Mouse (Mus musculus) urinary bladder, postnatal 36 days (tissue): ENCODE measurements around the gene Gm20388.
"Not testable (repeated sequence)": the region's sequence is repeated elsewhere in the genome, so short reads cannot be mapped to it uniquely, and the experiment has no call there.

Source experiments
- DNase-seq, 2 experiments: peaks; one replicate each; pipeline ENCODE4 v3.0.0; 2022; ENCODE audit warnings: low spot score in 2 of 2, mixed read lengths in 1 of 2

Gene Gm20388

GRCm38 (mm10) chr8:121145457-121146134 is 1235.0 kb downstream of the Gm20388 start:
- DNase-seq: not testable (repeated sequence)

GRCm38 (mm10) chr8:121148573-121149083 is 1238.0 kb downstream of the Gm20388 start:
- DNase-seq: no peak

GRCm38 (mm10) chr8:121152394-121152793 is 1241.8 kb downstream of the Gm20388 start:
- DNase-seq: no peak

- no peak for DNase-seq
These were observed 1246.4 kb downstream of the Gm20388 start for GRCm38 (mm10) chr8:121156990-121157491.

GRCm38 (mm10) chr8:121158812-121159211 is 1248.2 kb downstream of the Gm20388 start:
- DNase-seq: no peak

GRCm38 (mm10) chr8:121161437-121161836 is 1250.8 kb downstream of the Gm20388 start:
- no peak for DNase-seq

DNA sequence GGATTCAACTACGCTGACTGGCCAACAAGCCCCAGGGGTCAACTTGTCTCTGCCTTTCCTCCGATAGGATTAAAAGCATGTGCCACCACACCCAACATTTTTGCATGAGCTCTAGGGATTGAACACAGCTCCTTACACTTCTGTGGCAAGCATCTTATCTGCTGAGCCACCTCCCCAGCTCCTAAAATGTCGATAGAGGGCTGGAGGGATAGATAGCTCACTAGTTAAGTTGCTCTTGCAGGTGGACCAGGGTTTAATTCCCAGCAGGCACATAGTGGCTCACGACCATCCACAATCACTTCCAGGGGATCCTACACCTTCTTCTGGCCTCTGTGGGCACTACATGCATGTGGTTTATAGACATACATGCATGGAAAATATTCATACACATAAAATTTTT is 1251.8 kb downstream of the Gm20388 start:
- DNase-seq: no peak

DNA sequence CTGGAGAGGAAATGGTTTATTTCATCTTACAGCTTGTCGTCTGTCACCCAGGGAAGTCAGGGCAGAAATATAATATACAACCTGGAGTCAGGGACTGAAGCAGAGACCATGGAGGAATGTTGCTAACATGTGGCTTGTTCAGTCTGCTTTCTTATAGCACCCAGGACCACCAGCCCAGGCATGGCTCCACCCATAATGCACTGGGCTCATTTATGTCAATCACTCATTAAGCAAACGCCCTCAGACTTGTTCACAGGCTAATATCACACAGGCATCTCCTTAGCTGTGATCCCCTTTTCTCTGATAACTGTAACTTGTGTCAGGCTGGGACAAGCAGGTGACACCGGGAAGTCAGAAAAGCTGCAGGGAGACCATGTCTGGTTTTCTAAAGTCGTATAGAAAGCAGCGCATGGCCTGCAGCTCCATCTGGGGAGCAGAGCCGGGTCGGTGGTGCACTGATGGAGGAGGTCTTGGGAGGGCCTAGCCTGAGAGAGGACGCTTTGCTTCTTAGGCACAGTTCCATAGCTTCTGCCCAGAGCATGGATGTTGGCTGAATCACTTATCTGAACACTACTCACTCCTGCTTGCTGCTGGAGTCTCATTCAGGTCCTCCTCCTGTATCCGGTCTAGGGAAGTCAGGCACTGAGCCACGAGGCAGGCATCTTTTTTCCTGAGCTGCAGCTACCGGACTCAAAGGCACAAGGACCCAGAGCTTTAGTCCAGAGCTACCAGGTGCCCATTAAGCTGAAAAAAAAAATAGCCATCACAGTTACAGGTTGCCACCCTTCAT is 1252.5 kb downstream of the Gm20388 start:
- DNase-seq: no peak

DNA sequence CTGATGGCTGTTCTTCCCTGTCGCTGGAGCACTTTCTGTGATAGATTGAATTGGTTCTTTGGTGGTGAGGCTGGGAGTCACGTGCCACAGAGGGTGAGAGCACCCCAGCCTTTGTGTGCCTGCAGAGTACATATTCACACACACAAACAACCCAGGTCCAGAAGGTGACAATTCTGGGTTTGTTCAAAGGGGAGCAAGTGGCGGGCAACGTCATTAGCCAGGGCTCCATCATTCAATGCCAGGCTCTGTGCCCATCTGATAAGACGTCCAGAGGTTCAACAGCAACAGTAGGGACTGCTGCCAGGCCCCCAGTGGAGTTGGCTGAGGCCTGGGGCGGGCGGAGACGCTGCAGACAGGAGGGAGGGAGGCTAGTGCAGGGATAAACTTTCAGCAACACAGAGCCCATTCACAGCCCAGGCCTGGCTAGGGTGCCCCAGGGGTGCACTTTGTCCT is 1253.4 kb downstream of the Gm20388 start:
- peak in 1 of 2 experiments; percentile 55 for DNase-seq

GRCm38 (mm10) chr8:121168033-121168432 is 1257.4 kb downstream of the Gm20388 start:
- DNase-seq: no peak

DNA sequence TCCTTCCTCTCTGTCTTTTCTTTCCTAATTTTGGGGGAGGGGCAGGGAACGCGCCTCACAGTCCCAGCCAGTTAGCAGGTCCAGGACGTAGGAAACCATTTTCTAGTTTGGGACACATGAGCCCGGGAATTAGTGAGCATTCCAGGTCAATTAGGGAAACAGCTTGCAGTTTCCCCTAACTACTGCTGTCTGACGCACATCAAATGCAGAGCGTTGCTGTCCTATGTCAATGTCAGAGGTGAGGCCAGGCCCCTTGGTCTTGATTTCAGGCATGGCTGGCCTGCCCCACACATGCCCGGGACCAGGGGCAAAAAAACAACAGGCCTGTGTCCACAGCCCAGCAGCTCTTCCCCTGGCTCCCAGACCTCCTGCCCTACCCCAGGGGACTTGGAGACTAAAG is 1259.5 kb downstream of the Gm20388 start:
- DNase-seq: no peak

DNA sequence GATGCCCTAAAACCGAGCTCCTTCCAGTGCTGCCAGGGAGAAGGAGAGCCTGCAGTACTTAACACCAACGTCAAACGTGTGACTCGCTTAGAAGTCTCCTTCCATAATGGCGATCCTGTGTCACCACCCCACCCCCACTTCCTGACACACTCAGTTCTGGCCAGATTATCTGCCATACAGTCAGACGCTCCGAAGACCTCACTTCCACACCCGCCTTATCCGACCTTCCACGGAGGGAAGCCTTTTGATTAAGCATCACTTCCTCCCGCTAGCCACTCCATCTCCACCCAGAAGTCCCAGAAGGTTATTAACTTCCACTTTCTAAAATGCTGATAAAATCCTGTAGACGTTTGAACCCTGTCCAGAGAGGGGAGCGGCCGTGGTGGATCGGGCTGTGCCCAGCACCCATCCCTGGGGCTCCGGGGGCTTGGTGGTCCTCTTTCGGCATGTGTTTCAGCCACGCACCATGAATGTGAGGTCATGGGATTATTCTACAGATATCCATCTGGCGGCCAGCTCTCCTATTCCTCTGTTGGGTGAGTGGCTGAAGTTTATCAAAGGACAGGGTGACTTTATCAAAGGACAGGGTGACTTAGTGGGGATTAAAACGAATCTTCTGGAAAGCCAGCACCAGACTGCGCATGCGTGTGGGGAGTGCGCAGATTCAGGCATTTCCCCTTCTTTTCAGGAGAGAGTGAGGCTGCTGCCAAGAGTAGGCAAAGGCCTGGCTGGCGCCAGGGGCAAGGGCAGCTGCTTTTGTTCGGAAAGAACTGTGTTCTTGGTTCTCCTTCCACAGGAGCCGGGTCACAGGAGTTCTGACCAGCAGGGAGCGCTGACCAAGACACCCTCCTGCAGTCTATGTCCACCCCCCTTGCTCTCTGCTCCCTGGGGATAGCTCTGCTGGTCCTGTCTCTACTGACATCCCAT is 1260.2 kb downstream of the Gm20388 start:
- DNase-seq: no peak

- no peak for DNase-seq
These were observed 1261.9 kb downstream of the Gm20388 start for GRCm38 (mm10) chr8:121172567-121172966.

GRCm38 (mm10) chr8:121174178-121174577 is 1263.5 kb downstream of the Gm20388 start:
- DNase-seq: no peak

DNA sequence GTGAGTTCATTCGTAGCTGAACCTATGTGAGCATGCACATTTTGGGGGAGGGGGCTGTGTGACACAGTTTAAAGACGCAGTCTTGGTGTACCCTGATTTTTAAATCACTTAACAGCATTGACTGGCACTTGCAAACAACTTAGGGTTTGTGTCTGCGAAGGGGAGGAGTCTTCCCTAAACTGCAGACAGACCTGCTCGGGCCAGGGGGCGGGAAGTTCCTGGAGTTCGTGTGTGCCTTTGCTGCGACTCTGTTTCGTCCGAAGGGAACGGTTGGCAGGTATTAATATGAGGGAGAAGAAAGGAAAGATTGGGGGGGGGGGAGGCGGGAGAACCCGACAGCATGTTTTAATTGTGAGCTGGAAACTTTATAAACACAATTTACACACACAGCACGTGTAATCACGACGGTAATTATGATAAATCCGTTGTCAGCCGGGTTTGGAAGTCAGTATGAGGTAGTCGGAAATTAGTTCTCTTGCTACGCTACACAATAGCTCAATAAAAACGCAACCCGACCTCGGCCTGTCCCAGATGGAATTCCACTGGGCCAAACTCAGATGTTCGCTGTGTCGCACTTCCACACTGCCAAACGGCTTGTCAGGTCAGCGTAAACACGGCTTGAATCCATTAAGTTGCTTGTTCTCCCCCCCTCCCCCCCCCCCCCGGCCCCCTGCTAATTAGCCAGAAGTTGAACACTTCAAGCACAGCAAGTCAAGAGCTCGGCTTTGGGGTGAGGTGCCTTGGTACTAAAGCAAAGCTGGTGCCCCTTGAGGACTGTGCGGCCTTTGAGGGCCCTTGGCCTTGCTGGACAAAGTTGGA is 1264.3 kb downstream of the Gm20388 start:
- DNase-seq: no peak

DNA sequence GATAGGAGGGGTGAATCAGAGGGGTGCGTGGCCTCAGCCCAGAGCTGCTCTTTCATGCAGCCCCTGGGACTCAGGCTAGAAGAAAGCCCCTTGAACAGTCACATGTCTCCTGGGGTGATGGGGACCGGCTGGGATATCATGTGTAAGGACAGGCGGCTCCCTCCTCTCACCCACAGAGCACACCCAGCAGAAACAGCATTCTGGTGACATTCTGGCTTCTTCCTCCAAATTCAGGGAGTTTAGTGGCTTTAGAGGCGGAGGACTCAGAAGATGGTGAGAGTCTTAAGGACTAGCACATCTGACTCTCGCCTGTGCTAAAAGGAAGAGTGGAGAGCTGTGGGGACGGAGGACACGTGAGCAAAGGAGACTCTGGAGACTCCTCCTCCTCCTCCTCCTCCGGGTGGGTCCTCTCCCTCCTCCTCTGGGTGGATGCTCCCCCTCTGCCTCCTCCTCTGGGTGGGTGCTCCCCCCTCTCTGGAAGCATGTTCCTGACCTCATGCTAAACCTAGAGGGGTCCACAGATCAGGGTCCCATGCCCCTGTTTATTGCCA is 1265.0 kb downstream of the Gm20388 start:
- DNase-seq: no peak

DNA sequence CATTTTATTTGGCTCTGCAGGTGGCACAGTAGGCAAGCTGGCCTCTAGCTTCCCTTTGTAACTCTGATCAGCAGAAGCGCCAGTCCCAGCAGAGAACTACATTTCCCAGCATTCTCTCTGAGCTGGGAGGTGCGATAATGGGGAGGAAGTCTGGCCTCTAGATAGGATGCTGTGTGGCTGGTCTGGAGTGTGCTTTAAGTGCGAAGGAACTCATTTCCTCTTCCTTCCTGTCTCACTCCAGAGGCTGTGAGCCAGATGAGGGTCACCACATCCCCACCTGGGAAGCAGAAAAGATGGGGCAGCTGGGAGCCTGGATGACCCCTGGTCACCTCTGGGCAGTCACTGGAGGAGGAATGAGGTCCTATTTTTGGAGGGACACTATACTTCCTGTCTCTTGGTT is 1265.7 kb downstream of the Gm20388 start:
- DNase-seq: no peak

- no peak for DNase-seq
These were observed 1270.0 kb downstream of the Gm20388 start for GRCm38 (mm10) chr8:121180474-121181284.

- no peak for DNase-seq
These were observed 1270.7 kb downstream of the Gm20388 start for GRCm38 (mm10) chr8:121181285-121181884.
